Mouse (Mus musculus): ENCODE measurements around the gene Cpne6. TPM values are rescaled to one million over a fixed set of nuclear protein-coding genes. Genes with fewer than 3 reads are reported as not detected.

The Cpne6 gene
- polyA plus RNA-seq, 1 experiment from 2014 or later: 0.09 TPM

- H3K36me3 ChIP-seq: no peaks in the 10 kb centered on the region
- H3K9ac ChIP-seq: no peak overlapping the region
- peak; percentile 73 for DNase-seq
- H3K4me3 ChIP-seq (replicated peaks): no peak overlapping the region
- no peaks in the 10 kb centered on the region for H3K9me3 ChIP-seq (replicated peaks)
- peak; percentile 35 for ATAC-seq (ENCODE audit: low read depth)
- 30% methylated on average over 6 of the region's 6 CpGs for WGBS (ENCODE audit: insufficient replicate concordance)
- H3K27me3 ChIP-seq: no peaks in the 10 kb centered on the region; the same call in 1 of the 2 replicates
- H3K4me1 ChIP-seq (replicated peaks): peaks cover 11% of the 10 kb centered on the region
- H3K4me2 ChIP-seq: no peak overlapping the region
- H3K27ac ChIP-seq: no peak overlapping the region
Observed at GRCm38 (mm10) chr14:55497449-55497821, 12.8 kb upstream of the Cpne6 start.

GRCm38 (mm10) chr14:55505612-55506011 lies 4.6 kb upstream of the Cpne6 start:
- H3K4me3 ChIP-seq (replicated peaks): no peak overlapping the region
- 77% methylated on average over 9 of the region's 9 CpGs for WGBS (ENCODE audit: insufficient replicate concordance)
- no peak overlapping the region for H3K4me2 ChIP-seq
- H3K27ac ChIP-seq: no peak overlapping the region
- ATAC-seq (ENCODE audit: low read depth) (no peak), DNase-seq (no peak)
- no peaks in the 10 kb centered on the region for H3K4me1 ChIP-seq (replicated peaks)
- no peak overlapping the region for H3K9ac ChIP-seq
- H3K27me3 ChIP-seq: peaks cover 41% of the 10 kb centered on the region
- no peaks in the 10 kb centered on the region for H3K36me3 ChIP-seq
- no peaks in the 10 kb centered on the region for H3K9me3 ChIP-seq (replicated peaks)

DNA sequence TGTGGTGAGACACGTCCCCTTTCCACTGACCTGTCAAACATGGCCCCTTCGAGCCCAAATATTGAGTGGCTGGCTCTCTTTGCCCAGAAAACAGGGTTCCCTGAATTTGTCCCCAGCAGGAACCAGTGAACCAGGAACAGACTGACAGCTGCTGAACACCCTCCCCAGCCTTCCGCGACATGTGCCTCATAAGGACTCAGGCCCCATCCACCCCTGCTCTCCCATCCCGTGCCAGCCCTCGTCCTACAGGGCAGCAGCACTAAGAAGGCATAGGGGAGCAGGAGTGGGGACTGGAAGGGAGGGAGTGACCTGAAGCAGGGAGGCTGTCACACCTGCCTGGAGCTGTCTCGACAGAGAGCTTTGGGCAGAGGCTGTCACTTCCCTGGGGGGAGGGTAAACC lies 2.4 kb upstream of the Cpne6 start:
- DNase-seq: no peak
- ATAC-seq (ENCODE audit: low read depth): no peak
- H3K4me1 ChIP-seq (replicated peaks): peaks cover 4% of the 10 kb centered on the region; the same call in 1 of the 2 replicates
- 48% methylated on average over 7 of the region's 7 CpGs for WGBS (ENCODE audit: insufficient replicate concordance)
- H3K9me3 ChIP-seq (replicated peaks): no peaks in the 10 kb centered on the region
- H3K4me2 ChIP-seq: no peak overlapping the region
- no peak overlapping the region for H3K27ac ChIP-seq
- no peaks in the 10 kb centered on the region for H3K36me3 ChIP-seq
- peaks cover 61% of the 10 kb centered on the region for H3K27me3 ChIP-seq
- no peak overlapping the region for H3K9ac ChIP-seq
- no peak overlapping the region for H3K4me3 ChIP-seq (replicated peaks)

- peaks cover 76% of the 10 kb centered on the region for H3K27me3 ChIP-seq
- no peak overlapping the region for H3K4me3 ChIP-seq (replicated peaks)
- WGBS (ENCODE audit: insufficient replicate concordance): 68% methylated on average over 10 of the region's 10 CpGs
- no peak overlapping the region for H3K4me2 ChIP-seq
- H3K36me3 ChIP-seq: no peaks in the 10 kb centered on the region
- H3K27ac ChIP-seq: no peak overlapping the region
- ATAC-seq (ENCODE audit: low read depth): no peak
- no peak for DNase-seq
- H3K4me1 ChIP-seq (replicated peaks): peaks cover 18% of the 10 kb centered on the region
- H3K9ac ChIP-seq: no peak overlapping the region
- no peaks in the 10 kb centered on the region for H3K9me3 ChIP-seq (replicated peaks)
Observed at GRCm38 (mm10) chr14:55509540-55509939, 705 bp upstream of the Cpne6 start.

DNA sequence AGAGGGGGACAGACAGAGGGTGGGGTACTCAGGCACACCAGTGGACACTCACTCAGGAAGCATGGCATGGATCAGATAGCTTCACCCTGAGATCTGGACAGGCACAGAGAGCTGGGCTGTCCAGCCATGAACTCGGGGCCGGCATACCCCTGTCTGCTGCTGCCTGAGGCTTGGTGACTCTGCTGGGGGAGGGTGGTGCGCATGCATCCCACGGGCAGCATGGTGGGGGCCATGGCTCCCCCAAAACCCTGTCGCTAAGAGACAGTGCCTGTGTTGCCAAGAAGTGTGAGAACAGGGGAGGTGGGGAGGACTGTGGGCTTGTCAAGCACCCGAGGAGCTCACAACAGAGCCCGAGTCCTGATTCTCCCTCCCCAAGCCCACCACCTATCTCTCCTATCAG lies 792 bp downstream of the Cpne6 start:
- peaks cover 86% of the 10 kb centered on the region for H3K27me3 ChIP-seq
- 38% methylated on average over 7 of the region's 7 CpGs for WGBS (ENCODE audit: insufficient replicate concordance)
- H3K4me1 ChIP-seq (replicated peaks): peaks cover 19% of the 10 kb centered on the region
- no peak for ATAC-seq (ENCODE audit: low read depth)
- H3K9me3 ChIP-seq (replicated peaks): no peaks in the 10 kb centered on the region
- H3K9ac ChIP-seq: no peak overlapping the region
- H3K4me3 ChIP-seq (replicated peaks): no peak overlapping the region
- no peak overlapping the region for H3K4me2 ChIP-seq
- H3K27ac ChIP-seq: no peak overlapping the region
- no peaks in the 10 kb centered on the region for H3K36me3 ChIP-seq
- DNase-seq: no peak

GRCm38 (mm10) chr14:55513927-55514326 lies 3.7 kb downstream of the Cpne6 start:
- Histone ChIP-seq H3K4me1 (replicated peaks) (peaks cover 19% of the 10 kb centered on the region), H3K4me2 (0 out of 2 replicates have a peak overlapping the region, but pooled peaks have one; percentile 12)
- ATAC-seq (ENCODE audit: low read depth): peak; percentile 72

DNA sequence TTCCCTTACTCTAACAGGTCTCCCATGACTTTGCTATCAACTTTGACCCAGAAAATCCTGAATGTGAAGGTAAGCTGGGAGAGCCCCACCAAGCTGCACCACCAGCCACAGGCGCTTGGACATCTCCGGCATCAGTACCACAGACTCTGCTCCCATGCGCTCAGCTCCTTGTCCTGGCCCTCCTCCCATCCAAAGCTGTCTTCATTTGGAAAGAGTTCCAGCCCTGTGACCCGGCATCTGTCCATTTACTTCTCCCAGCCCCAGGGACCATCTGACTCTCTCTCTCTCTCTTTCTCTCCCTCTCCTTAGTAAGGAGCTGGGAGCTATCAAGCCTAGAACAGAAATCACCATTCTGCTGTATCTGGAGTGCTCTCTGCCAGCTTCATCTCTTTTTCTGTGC lies 5.6 kb downstream of the Cpne6 start:
- Histone ChIP-seq H3K9me3 (replicated peaks) (no peaks in the 10 kb centered on the region), H3K27ac (no peak overlapping the region), H3K4me2 (no peak overlapping the region), H3K4me1 (replicated peaks) (peaks cover 23% of the 10 kb centered on the region), H3K27me3 (peaks cover 91% of the 10 kb centered on the region), H3K4me3 (replicated peaks) (no peak overlapping the region), H3K9ac (no peak overlapping the region), H3K36me3 (no peaks in the 10 kb centered on the region)
- DNase-seq: no peak
- ATAC-seq (ENCODE audit: low read depth): no peak
- 85% methylated on average over 4 of the region's 4 CpGs for WGBS (ENCODE audit: insufficient replicate concordance)

More at GRCm38 (mm10) chr14:55513927-55514326, 3.7 kb downstream of the Cpne6 start:
- DNase-seq: no peak
- no peak overlapping the region for H3K4me3 ChIP-seq (replicated peaks)
- H3K27ac ChIP-seq: no peak overlapping the region; the same call in 1 of the 2 replicates
- 0 out of 2 replicates have a peak overlapping the region, but pooled peaks have one; percentile 4 for H3K9ac ChIP-seq
- H3K27me3 ChIP-seq: peaks cover 90% of the 10 kb centered on the region
- H3K36me3 ChIP-seq: no peaks in the 10 kb centered on the region
- H3K9me3 ChIP-seq (replicated peaks): no peaks in the 10 kb centered on the region
- WGBS (ENCODE audit: insufficient replicate concordance): 16% methylated on average over 10 of the region's 10 CpGs

DNA sequence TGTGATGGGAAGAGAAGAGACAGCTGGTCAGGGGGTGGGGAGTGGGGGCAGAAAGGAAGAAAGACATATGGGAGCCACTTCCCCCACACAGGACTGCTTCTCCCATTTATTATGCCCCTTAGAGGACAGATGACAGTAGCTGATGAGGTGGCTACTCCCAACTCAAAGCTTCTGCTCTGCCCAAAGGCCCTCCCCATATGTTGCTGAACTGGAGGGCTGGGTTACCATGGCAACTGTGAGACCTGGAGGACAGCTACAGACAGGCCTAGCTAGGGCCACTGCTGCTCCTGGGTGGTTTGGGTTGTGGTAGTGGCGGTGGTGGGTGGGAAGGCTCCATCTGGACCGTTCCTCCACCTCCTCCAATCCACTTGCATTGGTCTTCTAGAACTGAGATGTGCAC lies 8.7 kb downstream of the Cpne6 start:
- H3K27me3 ChIP-seq: peaks cover 94% of the 10 kb centered on the region
- H3K36me3 ChIP-seq: no peaks in the 10 kb centered on the region
- WGBS (ENCODE audit: insufficient replicate concordance): 57% methylated on average over 2 of the region's 2 CpGs
- H3K4me1 ChIP-seq (replicated peaks): peaks cover 16% of the 10 kb centered on the region
- no peak overlapping the region for H3K9ac ChIP-seq
- no peak for ATAC-seq (ENCODE audit: low read depth)
- no peak overlapping the region for H3K27ac ChIP-seq
- H3K9me3 ChIP-seq (replicated peaks): no peaks in the 10 kb centered on the region
- H3K4me3 ChIP-seq (replicated peaks): no peak overlapping the region
- DNase-seq: no peak
- no peak overlapping the region for H3K4me2 ChIP-seq

GRCm38 (mm10) chr14:55519604-55520003 lies 9.4 kb downstream of the Cpne6 start:
- Histone ChIP-seq H3K9ac (no peak overlapping the region), H3K4me3 (replicated peaks) (no peak overlapping the region), H3K36me3 (no peaks in the 10 kb centered on the region), H3K27ac (no peak overlapping the region), H3K27me3 (peaks cover 96% of the 10 kb centered on the region), H3K9me3 (replicated peaks) (no peaks in the 10 kb centered on the region), H3K4me1 (replicated peaks) (peaks cover 14% of the 10 kb centered on the region), H3K4me2 (no peak overlapping the region)
- ATAC-seq (ENCODE audit: low read depth) (no peak), DNase-seq (no peak)
- 48% methylated on average over 4 of the region's 4 CpGs for WGBS (ENCODE audit: insufficient replicate concordance)

DNA sequence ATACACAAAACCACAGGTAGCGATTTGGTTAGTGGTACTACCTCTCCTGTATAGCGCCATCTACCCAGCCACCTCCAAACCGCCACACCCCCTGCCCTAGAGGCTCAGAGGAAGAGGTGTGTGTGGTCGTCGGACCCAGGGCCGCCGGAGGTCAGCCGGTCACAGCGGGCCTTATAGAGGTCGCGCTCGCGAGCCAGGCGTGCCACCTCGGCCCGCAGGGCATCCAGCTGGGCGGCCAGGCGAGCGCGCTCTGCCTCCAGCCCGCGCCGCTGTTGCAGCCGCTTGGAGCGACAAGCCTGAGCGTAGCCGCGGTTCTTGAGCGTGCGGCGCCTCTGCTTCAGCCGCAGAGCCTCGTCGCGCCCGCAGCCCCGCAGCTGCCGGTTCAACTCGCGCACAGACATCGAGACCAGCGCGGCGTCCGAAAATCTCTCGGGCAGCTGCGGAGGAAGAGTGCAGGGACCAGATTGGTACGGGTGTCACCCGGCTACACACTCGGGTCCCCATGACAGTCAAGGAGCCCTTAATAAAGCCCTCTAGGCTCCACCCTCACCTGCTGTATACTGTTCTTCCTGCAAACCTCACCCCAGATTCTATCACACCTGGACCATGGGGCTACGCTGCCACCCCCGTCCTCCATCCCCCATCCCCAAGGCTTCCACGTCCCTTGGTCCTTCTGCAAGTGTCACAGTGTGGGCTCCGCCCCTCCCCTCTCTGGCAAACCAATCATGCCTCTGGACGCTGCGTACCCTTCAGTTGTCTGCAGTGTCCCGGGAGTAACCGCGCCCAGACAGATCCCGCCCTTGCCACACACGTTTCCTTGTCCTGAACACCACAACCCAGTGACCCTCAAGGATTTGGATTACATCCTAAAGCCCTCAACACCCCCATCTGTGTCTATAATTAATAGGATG lies 10.5 kb downstream of the Cpne6 start:
- H3K4me2 ChIP-seq: peak overlapping the region; percentile 65
- no peak overlapping the region for H3K9ac ChIP-seq
- peaks cover 14% of the 10 kb centered on the region for H3K4me1 ChIP-seq (replicated peaks)
- H3K9me3 ChIP-seq (replicated peaks): no peaks in the 10 kb centered on the region
- H3K27ac ChIP-seq: no peak overlapping the region
- DNase-seq (no peak), ATAC-seq (ENCODE audit: low read depth) (no peak)
- peak overlapping the region; percentile 49 for H3K4me3 ChIP-seq (replicated peaks)
- H3K36me3 ChIP-seq: no peaks in the 10 kb centered on the region
- peaks cover 100% of the 10 kb centered on the region for H3K27me3 ChIP-seq
- 1% methylated on average over 61 of the region's 61 CpGs for WGBS (ENCODE audit: insufficient replicate concordance)

- no peak overlapping the region for H3K9ac ChIP-seq
- H3K4me3 ChIP-seq (replicated peaks): no peak overlapping the region
- H3K36me3 ChIP-seq: no peaks in the 10 kb centered on the region
- H3K4me2 ChIP-seq: no peak overlapping the region
- WGBS (ENCODE audit: insufficient replicate concordance): 30% methylated on average over 4 of the region's 4 CpGs
- no peak for ATAC-seq (ENCODE audit: low read depth)
- H3K27ac ChIP-seq: no peak overlapping the region
- no peaks in the 10 kb centered on the region for H3K9me3 ChIP-seq (replicated peaks)
- H3K27me3 ChIP-seq: peaks cover 79% of the 10 kb centered on the region
- peaks cover 14% of the 10 kb centered on the region for H3K4me1 ChIP-seq (replicated peaks)
- DNase-seq: no peak
Observed at GRCm38 (mm10) chr14:55524062-55524461, 13.8 kb downstream of the Cpne6 start.

GRCm38 (mm10) chr14:55524785-55525184 lies 14.5 kb downstream of the Cpne6 start, which contains the start of gene Nrl:
TSS of gene Nrl (minus strand) at chr14:55524981.
- Histone ChIP-seq H3K4me3 (replicated peaks) (no peak within 1 kb of the TSS), H3K4me2 (no peak within 1 kb of the TSS), H3K27ac (no peak within 1 kb of the TSS), H3K36me3 (no peaks in the 10 kb centered on the region), H3K9me3 (replicated peaks) (no peaks in the 10 kb centered on the region), H3K9ac (no peak within 1 kb of the TSS), H3K27me3 (peaks cover 79% of the 10 kb centered on the region), H3K4me1 (replicated peaks) (peaks cover 14% of the 10 kb centered on the region)
- DNase-seq (no peak), ATAC-seq (ENCODE audit: low read depth) (no peak)
- 23% methylated on average over 8 of the region's 8 CpGs for WGBS (ENCODE audit: insufficient replicate concordance)
